Mouse (Mus musculus) megakaryocyte, embryonic 14.5 days (primary cell): ENCODE measurements around the gene Actr2.

ENCODE experiments used
- FLI1 ChIP-seq: IDR thresholded peaks from 2 replicates; pipeline ENCODE4 v1.6.1; 2012; ENCODE audit warnings: low read length, inconsistent platforms, mixed read lengths
- GATA1 ChIP-seq: IDR thresholded peaks from 3 replicates; pipeline ENCODE4 v1.6.1; 2012; ENCODE audit warnings: mixed read lengths, low read length, inconsistent platforms, borderline replicate concordance

DNA sequence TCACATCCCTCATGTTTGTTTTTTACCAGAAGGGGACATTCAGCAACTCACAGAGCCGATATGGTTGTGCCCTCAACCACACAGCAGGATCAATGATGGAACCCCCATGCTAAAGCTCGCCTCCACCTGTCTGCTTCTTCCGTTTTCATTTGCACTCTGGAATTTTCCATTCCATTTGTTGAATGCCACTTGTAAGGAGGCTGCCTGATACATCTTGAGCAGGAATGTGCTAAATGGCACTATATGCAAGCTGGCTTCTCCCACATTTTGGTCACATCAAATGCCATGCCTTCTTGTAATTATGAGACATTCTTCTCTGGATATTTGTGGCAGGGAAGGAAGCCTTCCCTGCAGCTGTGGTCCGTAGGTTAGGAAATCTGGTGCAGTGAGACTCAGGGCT lies 70.6 kb downstream of the Actr2 start:
- TF ChIP-seq GATA1 (no peak), FLI1 (no peak)
